ENCODE assay signal across 10 mouse cellular contexts in genomic region chr10:94210718-94211618, GRCm38 (mm10). TPM values are rescaled to one million over a fixed set of nuclear protein-coding genes. Genes with fewer than 3 reads are reported as not detected.
A peak's percentile ranks its signal among the peaks of the same experiment; 100 is the strongest.
DNase-seq lines count a peak whose midpoint lies in the region; ATAC-seq and TF ChIP-seq lines count a peak whose summit lies in the region.
"Had no signal": no experiment of that assay in that cellular context is flagged by ENCODE, and none has a peak within 500 bp of the region (broad histone marks: within the 10 kb centered on the region; RNA-seq: fewer than 3 reads in every experiment).

No protein-coding gene starts in this region.

- no peak for DNase-seq in heart, adult 2 months
- no peak for DNase-seq in heart, postnatal 36 days
- peak; percentile 28 to 43 for DNase-seq in right cerebral cortex, adult 2 months (ENCODE audit: low spot score in 2 of 2)
- DNase-seq in right cerebral cortex, postnatal 25 days = no peak
- DNase-seq in stomach, postnatal 0 days (ENCODE audit: low spot score) = no peak
- no peak for DNase-seq in frontal cortex, postnatal 25 days (ENCODE audit: low spot score in 2 of 2)
- no peak for DNase-seq in gastrocnemius, postnatal 25 days
- DNase-seq: heart, adult 18-20 months; thymus, adult 2 months had no signal

- peak; percentile 89 for ATAC-seq in hindbrain, embryonic 16.5 days
- no peak; the same call in 1 of the 2 replicates for ATAC-seq in stomach, postnatal 0 days (ENCODE audit: low FRiP score, low TSS enrichment)

- TF ChIP-seq POLR2A in heart, adult 2 months (IDR thresholded peaks at IDR 0.05; ENCODE audit: insufficient read depth, low read depth, low read length) = no peak

- H3K27ac ChIP-seq in heart, adult 2 months = no peak overlapping the region
- H3K27ac ChIP-seq in hindbrain, embryonic 16.5 days (ENCODE audit: low read depth, low read length) = peak overlapping the region; percentile 31; the same call in 1 of the 2 replicates
- no peak overlapping the region for H3K27ac ChIP-seq in stomach, postnatal 0 days (replicated peaks)

- TF ChIP-seq CTCF in heart, adult 2 months (IDR thresholded peaks at IDR 0.05) = peak; percentile 45
- peak; percentile 71 for TF ChIP-seq CTCF in stomach, postnatal 0 days (IDR thresholded peaks at IDR 0.05; ENCODE audit: low read depth)

- intact Hi-C loops in heart, adult 2 months (cut with DNase I) = no loop called here
- intact Hi-C loops in heart, postnatal 36 days (cut with DNase I) = loop anchor here (5.0 kb wide), 1 partner anchor 396 kb away; no protein-coding TSS in a partner anchor

- no peaks in the 10 kb centered on the region for H3K9me3 ChIP-seq in hindbrain, embryonic 16.5 days (ENCODE audit: control insufficient read depth, low read length)
- no peaks in the 10 kb centered on the region for H3K9me3 ChIP-seq in stomach, postnatal 0 days (ENCODE audit: control insufficient read depth, low read length)

- H3K27me3 ChIP-seq in heart, adult 2 months (ENCODE audit: control insufficient read depth, insufficient read depth, low read length) = no peaks in the 10 kb centered on the region
- no peaks in the 10 kb centered on the region for H3K27me3 ChIP-seq in hindbrain, embryonic 16.5 days (replicated peaks; ENCODE audit: control insufficient read depth, insufficient read depth, low read length)
- H3K27me3 ChIP-seq in stomach, postnatal 0 days (ENCODE audit: control insufficient read depth, insufficient read depth, low read length) = no peaks in the 10 kb centered on the region

- H3K4me2 ChIP-seq in hindbrain, embryonic 16.5 days (ENCODE audit: low read length) = no peak overlapping the region
- no peak overlapping the region for H3K4me2 ChIP-seq in stomach, postnatal 0 days (replicated peaks; ENCODE audit: low read depth)

- H3K4me3 ChIP-seq in heart, adult 2 months = no peak overlapping the region
- no peak overlapping the region for H3K4me3 ChIP-seq in hindbrain, embryonic 16.5 days (ENCODE audit: low read length)
- H3K4me3 ChIP-seq in stomach, postnatal 0 days (ENCODE audit: low read depth, low read length) = no peak overlapping the region

- H3K4me1 ChIP-seq in heart, adult 2 months (ENCODE audit: control insufficient read depth, insufficient read depth, low read length) = no peaks in the 10 kb centered on the region
- no peaks in the 10 kb centered on the region; the same call in 1 of the 2 replicates for H3K4me1 ChIP-seq in hindbrain, embryonic 16.5 days (ENCODE audit: control insufficient read depth, insufficient read depth, low read depth, low read length)
- H3K4me1 ChIP-seq in stomach, postnatal 0 days (replicated peaks; ENCODE audit: control insufficient read depth, insufficient read depth) = no peaks in the 10 kb centered on the region

- H3K79me2 ChIP-seq in heart, adult 2 months (replicated peaks; ENCODE audit: control insufficient read depth, insufficient read depth, low read length) = no peaks in the 10 kb centered on the region

- no peaks in the 10 kb centered on the region for H3K36me3 ChIP-seq in heart, adult 2 months (ENCODE audit: control insufficient read depth, insufficient read depth, low read length)
- H3K36me3 ChIP-seq in hindbrain, embryonic 16.5 days (ENCODE audit: control insufficient read depth, insufficient read depth, low read length) = peaks cover 11% of the 10 kb centered on the region
- peaks cover 14% of the 10 kb centered on the region for H3K36me3 ChIP-seq in stomach, postnatal 0 days (ENCODE audit: control insufficient read depth, insufficient read depth, low read length)

- no peak overlapping the region for H3K9ac ChIP-seq in heart, adult 2 months (ENCODE audit: low read depth, low read length)
- peak overlapping the region; percentile 7; the same call in 1 of the 2 replicates for H3K9ac ChIP-seq in hindbrain, embryonic 16.5 days (ENCODE audit: low read depth, low read length)
- H3K9ac ChIP-seq in stomach, postnatal 0 days (ENCODE audit: low read length) = no peak overlapping the region

- no peak for TF ChIP-seq EP300 in heart, adult 2 months (IDR thresholded peaks at IDR 0.05; ENCODE audit: insufficient read depth, low read depth, low read length)
- TF ChIP-seq EP300 in stomach, postnatal 0 days (optimal IDR thresholded peaks at IDR 0.05) = no peak

- 73% methylated on average over 6 of the region's 6 CpGs for WGBS in heart, adult 2 months
- 55% methylated on average over 6 of the region's 6 CpGs for WGBS in hindbrain, embryonic 16.5 days
- 66% methylated on average over 6 of the region's 6 CpGs for WGBS in stomach, postnatal 0 days

RNA-seq across cellular contexts. Expression of gene Ndufa12, which starts 12.4 kb away (rescaled TPM):
- total RNA-seq in heart, adult 2 months (2021) = 100 to 1,000 TPM; 804 to 870 TPM
- polyA plus RNA-seq in heart, adult 2 months (2012; rRNA removed) = 434 and 515 TPM in 2 replicates
- total RNA-seq in heart, postnatal 36 days (2021) = 100 to 1,000 TPM; 810 to 834 TPM
- polyA plus RNA-seq in hindbrain, embryonic 16.5 days (2015; fragmentation: Nextera tagmentation; extraction: Ambion mirVana) = 345 and 380 TPM in 2 replicates
- polyA plus RNA-seq in stomach, postnatal 0 days (2015; fragmentation: Nextera tagmentation; extraction: Ambion mirVana) = 409 and 448 TPM in 2 replicates
- 100 to 1,000 TPM; 580 to 612 TPM for total RNA-seq in gastrocnemius, postnatal 25 days (2021)

Comparison
In these comparisons a context has a peak if more than half of its experiments do, and no peak if none do; other contexts are left out.
1. DNase-seq: peak in right cerebral cortex, adult 2 months (2 of 2); none in heart, adult 2 months (0 of 2), heart, postnatal 36 days (0 of 2), right cerebral cortex, postnatal 25 days (single experiment), stomach, postnatal 0 days (single experiment), frontal cortex, postnatal 25 days (0 of 2) and gastrocnemius, postnatal 25 days (single experiment).